Mouse (Mus musculus) lung, embryonic 14.5 days (tissue): ENCODE measurements around the gene Phf23. TPM values are rescaled to one million over a fixed set of nuclear protein-coding genes. Genes with fewer than 3 reads are reported as not detected.

ENCODE experiments used
- ATAC-seq: fragments of 200-750 bp; cut with Nextera tagmentation; 2 replicates; pipeline ENCODE4 v1.8.0; 2017; ENCODE audit warnings: mild to moderate bottlenecking, moderate TSS enrichment, moderate library complexity; ENCODE audit not compliant: insufficient read depth
- DNase-seq: peaks from one replicate; pipeline ENCODE4 v3.0.0-alpha.2; 2015
- H3K27ac ChIP-seq: fragments of 300-500 bp; sonication (generic); 2 replicates; pipeline ENCODE4 v1.5.1; 2014; ENCODE audit warnings: low read depth, mild to moderate bottlenecking, moderate library complexity
- H3K27me3 ChIP-seq: fragments of 300-500 bp; sonication (generic); 2 replicates; pipeline ENCODE4 v1.6.1; 2014; ENCODE audit warnings: low read length, control low read depth; ENCODE audit not compliant: insufficient read depth
- H3K36me3 ChIP-seq: fragments of 300-500 bp; sonication (generic); 2 replicates; pipeline ENCODE4 v1.6.1; 2014; ENCODE audit warnings: control low read depth; ENCODE audit not compliant: insufficient read depth
- H3K4me1 ChIP-seq: fragments of 300-500 bp; sonication (generic); 2 replicates; pipeline ENCODE4 v1.6.1; 2014; ENCODE audit warnings: antibody characterized with exemption, control low read depth; ENCODE audit not compliant: insufficient read depth
- H3K4me2 ChIP-seq: fragments of 300-500 bp; sonication (generic); 2 replicates; pipeline ENCODE4 v1.6.1; 2014; ENCODE audit warnings: mild to moderate bottlenecking
- H3K4me3 ChIP-seq: fragments of 300-500 bp; sonication (generic); 2 replicates; pipeline ENCODE4 v1.5.1; 2014; ENCODE audit warnings: low read depth, low read length
- H3K9ac ChIP-seq: fragments of 300-500 bp; sonication (generic); 2 replicates; pipeline ENCODE4 v1.6.1; 2014
- H3K9me3 ChIP-seq: fragments of 300-500 bp; sonication (generic); 2 replicates; pipeline ENCODE4 v1.6.1; 2016; ENCODE audit warnings: low read depth, low read length, control low read depth
- CTCF ChIP-seq: IDR thresholded peaks from 2 replicates; pipeline ENCODE4 v1.5.1; 2016; ENCODE audit warnings: antibody characterized with exemption, low read depth
- WGBS: fragments of 180-500 bp; shearing (Covaris S2); extraction: QIAGEN DNeasy Blood & Tissue Kit; methylation state at CpG from one replicate; pipeline ENCODE4 v1.1.7; 2014; 5-methylcytosine and 5-hydroxymethylcytosine counted together
- microRNA counts: library from miRNA; unstranded; fragments of <30 nt; microRNA quantifications from one replicate; lab custom pipeline; 2016
- microRNA-seq: library from miRNA; unstranded; fragments of <30 nt; microRNA quantifications from one replicate; pipeline ENCODE4, GENCODE M21; 2016; ENCODE audit warnings: borderline number of aligned reads
- polyA plus RNA-seq: library from polyadenylated mRNA; unstranded; fragments of >200 nt; fragmentation: Nextera tagmentation; extraction: Ambion mirVana; gene quantifications from 2 replicates; pipeline ENCODE4 v1.2.1, GENCODE M21; 2014

The Phf23 gene
- polyA plus RNA-seq, 1 experiment from 2014 or later = 41.1 TPM

GRCm38 (mm10) chr11:70045435-70045834 lies 49.9 kb downstream of the Phf23 start:
- ATAC-seq (peak; percentile 36; the same call in 1 of the 2 replicates), DNase-seq (peak; percentile 29)
- Histone ChIP-seq H3K9me3 (no peaks in the 10 kb centered on the region), H3K4me1 (no peaks in the 10 kb centered on the region), H3K36me3 (peaks cover 36% of the 10 kb centered on the region), H3K9ac (no peak overlapping the region), H3K4me3 (no peak overlapping the region), H3K4me2 (no peak overlapping the region), H3K27ac (no peak overlapping the region), H3K27me3 (no peaks in the 10 kb centered on the region)
- no peak for TF ChIP-seq CTCF
- WGBS = 16% methylated on average over 9 of the region's 9 CpGs

DNA sequence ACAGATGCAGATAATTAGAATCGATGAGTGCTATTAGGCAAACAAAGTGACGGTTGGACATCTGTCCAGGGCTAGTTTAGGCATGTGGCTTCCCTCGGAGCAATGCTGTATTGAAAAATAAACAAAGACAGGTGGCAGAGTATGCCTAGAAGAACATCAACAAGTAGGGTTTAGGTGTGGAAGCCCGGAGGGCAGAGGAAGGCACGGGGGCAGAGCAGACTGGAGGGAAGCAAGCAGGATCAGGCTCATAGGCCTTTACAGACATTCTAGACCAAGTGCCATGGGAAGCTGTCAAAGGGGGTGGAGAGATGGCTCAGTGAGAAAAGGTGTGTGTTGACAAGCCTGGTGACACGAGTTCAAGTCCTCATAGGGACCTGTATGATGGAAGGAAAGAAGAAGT lies 53.8 kb downstream of the Phf23 start:
- H3K4me1 ChIP-seq = no peaks in the 10 kb centered on the region
- H3K36me3 ChIP-seq = peaks cover 2% of the 10 kb centered on the region; the same call in 1 of the 2 replicates
- WGBS = 41% methylated on average over 6 of the region's 6 CpGs
- no peak overlapping the region for H3K4me3 ChIP-seq
- no peak overlapping the region for H3K4me2 ChIP-seq
- H3K9me3 ChIP-seq = no peaks in the 10 kb centered on the region
- no peak overlapping the region for H3K27ac ChIP-seq
- DNase-seq (no peak), ATAC-seq (no peak)
- H3K27me3 ChIP-seq = no peaks in the 10 kb centered on the region
- H3K9ac ChIP-seq = no peak overlapping the region
- no peak for TF ChIP-seq CTCF

MicroRNAs within 50 kb of the gene (microRNA counts, 519-probe panel; counts per million panel counts)
- microRNA mmu-miR-324-3p (lab: Ali Mortazavi, UCI) = 30.5 counts per million
- 3,001 counts per million, percentile 56 among the panel's probes with 10 or more counts for microRNA mmu-miR-324-5p (lab: Ali Mortazavi, UCI)

Small RNA genes lying within 50 kb of the gene (microRNA-seq; reads per million reads assigned to microRNA genes)
- not detected for gene Gm44349
- 3,974 reads per million, percentile 86 among the genes with 10 or more reads in this experiment for gene Mir324

Other genes starting within 250 kb of the Phf23 start
- gene Polr2a, start 237.1 kb upstream of the Phf23 start, polyA plus RNA-seq = 50.4 and 50.5 TPM in 2 replicates
- 0.12 and 0.20 TPM in 2 replicates for gene Slc35g3, start 233.8 kb upstream of the Phf23 start, polyA plus RNA-seq
- 2.5 TPM in 2 replicates for gene Zbtb4, start 229.9 kb upstream of the Phf23 start, polyA plus RNA-seq
- 12.1 and 14.6 TPM in 2 replicates for gene Chrnb1, start 199.8 kb upstream of the Phf23 start, polyA plus RNA-seq
- gene Fgf11, start 193.9 kb upstream of the Phf23 start, polyA plus RNA-seq = 1.6 TPM in 2 replicates
- gene Tmem102, start 190.2 kb upstream of the Phf23 start, polyA plus RNA-seq = 4.3 and 5.0 TPM in 2 replicates
- gene Gm39566, start 180.5 kb upstream of the Phf23 start, polyA plus RNA-seq = not detected in 2 replicates
- gene Spem2, start 177.3 kb upstream of the Phf23 start, polyA plus RNA-seq = not detected in 2 replicates
- not detected in 2 replicates for gene Spem1, start 173.6 kb upstream of the Phf23 start, polyA plus RNA-seq
- 6.6 and 7.8 TPM in 2 replicates for gene Nlgn2, start 158.0 kb upstream of the Phf23 start, polyA plus RNA-seq
- gene Tmem256, start 157.3 kb upstream of the Phf23 start, polyA plus RNA-seq = 443 and 457 TPM in 2 replicates
- 115 and 118 TPM in 2 replicates for gene Plscr3, start 149.4 kb upstream of the Phf23 start, polyA plus RNA-seq
- gene Tnk1, start 137.0 kb upstream of the Phf23 start, polyA plus RNA-seq = 5.9 and 6.1 TPM in 2 replicates
- gene Tmem95, start 117.8 kb upstream of the Phf23 start, polyA plus RNA-seq = not detected in 2 replicates
- gene Kctd11, start 114.4 kb upstream of the Phf23 start, polyA plus RNA-seq = 6.2 and 7.5 TPM in 2 replicates
- 0.38 and 0.83 TPM in 2 replicates for gene Acap1, start 100.2 kb upstream of the Phf23 start, polyA plus RNA-seq
- 11.3 and 14.1 TPM in 2 replicates for gene 2810408A11Rik, start 94.8 kb upstream of the Phf23 start, polyA plus RNA-seq
- 12.5 and 13.1 TPM in 2 replicates for gene Neurl4, start 94.7 kb upstream of the Phf23 start, polyA plus RNA-seq
- 67.5 and 78.6 TPM in 2 replicates for gene Gps2, start 81.9 kb upstream of the Phf23 start, polyA plus RNA-seq
- gene Eif5a, start 73.8 kb upstream of the Phf23 start, polyA plus RNA-seq = 1,945 and 2,006 TPM in 2 replicates
- 4.7 and 6.1 TPM in 2 replicates for gene Ybx2, start 60.0 kb upstream of the Phf23 start, polyA plus RNA-seq
- 14.9 and 19.0 TPM in 2 replicates for gene Slc2a4, start 47.6 kb upstream of the Phf23 start, polyA plus RNA-seq
- 76.7 and 86.4 TPM in 2 replicates for gene Cldn7, start 31.0 kb upstream of the Phf23 start, polyA plus RNA-seq
- 25.4 and 28.3 TPM in 2 replicates for gene Ctdnep1, start 14.6 kb upstream of the Phf23 start, polyA plus RNA-seq
- gene Elp5, start 13.3 kb upstream of the Phf23 start, polyA plus RNA-seq = 108 and 113 TPM in 2 replicates
- 444 and 455 TPM in 2 replicates for gene Gabarap, start 4.6 kb upstream of the Phf23 start, polyA plus RNA-seq
- 36.2 and 40.8 TPM in 2 replicates for gene Dvl2, start 4.8 kb downstream of the Phf23 start, polyA plus RNA-seq
- gene Acadvl, start 19.6 kb downstream of the Phf23 start, polyA plus RNA-seq = 57.6 and 58.9 TPM in 2 replicates
- 5.9 and 7.4 TPM in 2 replicates for gene Dlg4, start 21.2 kb downstream of the Phf23 start, polyA plus RNA-seq
- not detected in 2 replicates for gene Asgr1, start 58.3 kb downstream of the Phf23 start, polyA plus RNA-seq
- 0.47 and 0.78 TPM in 2 replicates for gene Asgr2, start 96.9 kb downstream of the Phf23 start, polyA plus RNA-seq
- gene Mgl2, start 134.6 kb downstream of the Phf23 start, polyA plus RNA-seq = 5.9 and 6.4 TPM in 2 replicates
- gene Clec10a, start 160.4 kb downstream of the Phf23 start, polyA plus RNA-seq = 0.18 and 1.1 TPM in 2 replicates
- gene Slc16a11, start 217.0 kb downstream of the Phf23 start, polyA plus RNA-seq = 0.23 and 0.63 TPM in 2 replicates
- gene Slc16a13, start 225.3 kb downstream of the Phf23 start, polyA plus RNA-seq = 4.4 and 6.2 TPM in 2 replicates
- gene Bcl6b, start 234.0 kb downstream of the Phf23 start, polyA plus RNA-seq = 30.3 and 30.9 TPM in 2 replicates
- 180 and 198 TPM in 2 replicates for gene 0610010K14Rik, start 242.1 kb downstream of the Phf23 start, polyA plus RNA-seq
- gene Gm21988, start 244.1 kb downstream of the Phf23 start, polyA plus RNA-seq = 9.3 and 10.8 TPM in 2 replicates
- 135 and 140 TPM in 2 replicates for gene Rnasek, start 244.1 kb downstream of the Phf23 start, polyA plus RNA-seq